Mouse (Mus musculus) olfactory bulb, adult 2 months (tissue): ENCODE data around the gene Esr1.

Source experiments
- CTCF ChIP-seq: fragments of 200-500 bp; IDR thresholded peaks from 2 replicates; pipeline ENCODE4 v1.5.1; 2012; ENCODE audit warnings: low read depth, mild to moderate bottlenecking, low read length, moderate library complexity; ENCODE audit not compliant: insufficient read depth
- POLR2A ChIP-seq: fragments of 200-500 bp; IDR thresholded peaks from 2 replicates; pipeline ENCODE4 v1.6.1; 2012; ENCODE audit warnings: mild to moderate bottlenecking, low read depth, low read length, moderate library complexity; ENCODE audit not compliant: insufficient read depth

GRCm38 (mm10) chr10:4597211-4597610 lies 14.2 kb upstream of the Esr1 start:
- TF ChIP-seq CTCF (no peak), POLR2A (no peak)
